Mouse (Mus musculus) cortical plate, adult 2 months (tissue): ENCODE data around the gene Slfn8.

ENCODE experiments used
- CTCF ChIP-seq: fragments of 200-500 bp; IDR thresholded peaks from 2 replicates; pipeline ENCODE4 v1.5.1; 2011; ENCODE audit warnings: mild to moderate bottlenecking, control low read depth, low read length; ENCODE audit not compliant: insufficient read depth; ENCODE audit errors: extremely low read depth
- POLR2A ChIP-seq: fragments of 200-500 bp; IDR thresholded peaks from 2 replicates; pipeline ENCODE4 v1.6.1; 2011; ENCODE audit warnings: mild to moderate bottlenecking, low read length, control low read depth; ENCODE audit not compliant: insufficient read depth; ENCODE audit errors: extremely low read depth

DNA sequence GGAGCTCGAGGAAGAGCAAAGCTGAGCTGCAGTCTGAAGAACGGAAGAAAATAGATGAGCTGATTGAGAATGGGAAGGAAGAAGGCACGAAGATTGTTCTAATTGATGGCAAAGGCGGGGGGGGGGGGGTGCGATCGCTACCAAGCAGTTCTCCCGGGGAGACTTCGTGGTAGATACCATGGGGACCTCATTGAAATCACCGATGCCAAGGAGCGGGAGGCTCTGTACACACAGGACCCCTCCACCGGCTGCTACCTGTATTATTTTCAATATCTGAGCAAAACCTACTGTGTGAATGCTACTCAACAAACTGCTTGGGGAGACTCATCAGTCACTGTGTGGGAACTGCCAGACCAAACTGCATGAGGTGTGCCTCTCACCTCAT, 49.0 kb downstream of the Slfn8 start:
- TF ChIP-seq CTCF = no peak
- no peak for TF ChIP-seq POLR2A
